Mouse (Mus musculus) hindbrain, embryonic 13.5 days (tissue): Measurements from ENCODE around the gene Lrguk. TPM values are rescaled to one million over a fixed set of nuclear protein-coding genes. Genes with fewer than 3 reads are reported as not detected.

Experiments used
- polyA plus RNA-seq: library from polyadenylated mRNA; unstranded; fragments of >200 nt; fragmentation: Nextera tagmentation; extraction: Ambion mirVana; gene quantifications from 2 replicates; pipeline ENCODE4 v1.2.1, GENCODE M21; 2015

The Lrguk gene
- polyA plus RNA-seq, 1 experiment from 2014 or later = 1.2 TPM

Other genes with a start within 250 kb of the Lrguk start
- 36.8 and 40.7 TPM in 2 replicates for gene Slc35b4, start 147.7 kb downstream of the Lrguk start, polyA plus RNA-seq